Mouse (Mus musculus): ENCODE data around the gene Pcgf3. TPM values are rescaled to one million over a fixed set of nuclear protein-coding genes. Genes with fewer than 3 reads are reported as not detected.
A peak's percentile ranks its signal among the peaks of the same experiment; 100 is the strongest.

Pcgf3 gene
- 17.2 and 28.2 TPM in 2 replicates for polyA plus RNA-seq (2014; fragmentation: Nextera tagmentation; extraction: Ambion mirVana)

- Histone ChIP-seq H3K9me3 (ENCODE audit: control insufficient read depth, low read length) (no peaks in the 10 kb centered on the region), H3K4me1 (ENCODE audit: control insufficient read depth, insufficient read depth, low read length) (peaks cover 17% of the 10 kb centered on the region; the same call in 1 of the 2 replicates), H3K4me2 (replicated peaks; ENCODE audit: low read depth, low read length) (peak within 1 kb of the TSS; percentile 96), H3K36me3 (ENCODE audit: control insufficient read depth, insufficient read depth, low read length) (no peaks in the 10 kb centered on the region), H3K4me3 (ENCODE audit: low read length) (peak within 1 kb of the TSS; percentile 97), H3K9ac (ENCODE audit: low read depth, low read length) (peak within 1 kb of the TSS; percentile 98), H3K27ac (ENCODE audit: low read depth, low read length) (peak within 1 kb of the TSS; percentile 74; the same call in 1 of the 2 replicates), H3K27me3 (ENCODE audit: control insufficient read depth, insufficient read depth, low read length) (no peaks in the 10 kb centered on the region)
- WGBS: under 1% methylated on average over 59 of the region's 62 CpGs
- peak; percentile 98 for ATAC-seq (ENCODE audit: low FRiP score, low TSS enrichment)
Observed at GRCm38 (mm10) chr5:108461082-108462065, at the start of gene Pcgf3. TSS of gene Pcgf3 (plus strand) at chr5:108461232.

- Histone ChIP-seq H3K27me3 (ENCODE audit: control insufficient read depth, insufficient read depth, low read length) (no peaks in the 10 kb centered on the region; the same call in 1 of the 2 replicates), H3K27ac (ENCODE audit: low read depth, low read length) (no peak overlapping the region), H3K9ac (ENCODE audit: low read depth, low read length) (no peak overlapping the region), H3K9me3 (ENCODE audit: control insufficient read depth, low read length) (no peaks in the 10 kb centered on the region), H3K4me3 (ENCODE audit: low read length) (no peak overlapping the region), H3K4me2 (replicated peaks; ENCODE audit: low read depth, low read length) (no peak overlapping the region), H3K4me1 (ENCODE audit: control insufficient read depth, insufficient read depth, low read length) (no peaks in the 10 kb centered on the region), H3K36me3 (ENCODE audit: control insufficient read depth, insufficient read depth, low read length) (no peaks in the 10 kb centered on the region)
- WGBS: 61% methylated on average over 2 of the region's 2 CpGs
- ATAC-seq (ENCODE audit: low FRiP score, low TSS enrichment): no peak
Observed at GRCm38 (mm10) chr5:108414711-108415110, 46.3 kb upstream of the Pcgf3 start.

- Histone ChIP-seq H3K27me3 (ENCODE audit: control insufficient read depth, insufficient read depth, low read length) (no peaks in the 10 kb centered on the region), H3K27ac (ENCODE audit: low read depth, low read length) (no peak overlapping the region), H3K4me2 (replicated peaks; ENCODE audit: low read depth, low read length) (no peak overlapping the region), H3K36me3 (ENCODE audit: control insufficient read depth, insufficient read depth, low read length) (no peaks in the 10 kb centered on the region), H3K4me3 (ENCODE audit: low read length) (no peak overlapping the region), H3K4me1 (ENCODE audit: control insufficient read depth, insufficient read depth, low read length) (no peaks in the 10 kb centered on the region), H3K9me3 (ENCODE audit: control insufficient read depth, low read length) (no peaks in the 10 kb centered on the region), H3K9ac (ENCODE audit: low read depth, low read length) (no peak overlapping the region)
- 76% methylated on average over 3 of the region's 3 CpGs for WGBS
- no peak for ATAC-seq (ENCODE audit: low FRiP score, low TSS enrichment)
Observed at GRCm38 (mm10) chr5:108422741-108423140, 38.3 kb upstream of the Pcgf3 start.

- WGBS: 86% methylated on average over 2 of the region's 2 CpGs
- Histone ChIP-seq H3K4me1 (ENCODE audit: control insufficient read depth, insufficient read depth, low read length) (no peaks in the 10 kb centered on the region), H3K27me3 (ENCODE audit: control insufficient read depth, insufficient read depth, low read length) (no peaks in the 10 kb centered on the region), H3K4me2 (replicated peaks; ENCODE audit: low read depth, low read length) (no peak overlapping the region), H3K4me3 (ENCODE audit: low read length) (no peak overlapping the region), H3K27ac (ENCODE audit: low read depth, low read length) (no peak overlapping the region), H3K9ac (ENCODE audit: low read depth, low read length) (no peak overlapping the region), H3K36me3 (ENCODE audit: control insufficient read depth, insufficient read depth, low read length) (no peaks in the 10 kb centered on the region), H3K9me3 (ENCODE audit: control insufficient read depth, low read length) (no peaks in the 10 kb centered on the region)
- no peak for ATAC-seq (ENCODE audit: low FRiP score, low TSS enrichment)
Observed at GRCm38 (mm10) chr5:108423427-108423826, 37.6 kb upstream of the Pcgf3 start.

GRCm38 (mm10) chr5:108427186-108427585 lies 33.8 kb upstream of the Pcgf3 start:
- Histone ChIP-seq H3K9ac (ENCODE audit: low read depth, low read length) (no peak overlapping the region), H3K27me3 (ENCODE audit: control insufficient read depth, insufficient read depth, low read length) (no peaks in the 10 kb centered on the region), H3K4me3 (ENCODE audit: low read length) (no peak overlapping the region), H3K36me3 (ENCODE audit: control insufficient read depth, insufficient read depth, low read length) (peaks cover 25% of the 10 kb centered on the region), H3K4me1 (ENCODE audit: control insufficient read depth, insufficient read depth, low read length) (no peaks in the 10 kb centered on the region), H3K9me3 (ENCODE audit: control insufficient read depth, low read length) (no peaks in the 10 kb centered on the region), H3K27ac (ENCODE audit: low read depth, low read length) (no peak overlapping the region), H3K4me2 (replicated peaks; ENCODE audit: low read depth, low read length) (no peak overlapping the region)
- WGBS: 67% methylated on average over 1 of the region's 1 CpGs
- ATAC-seq (ENCODE audit: low FRiP score, low TSS enrichment): peak; percentile 65; the same call in 1 of the 2 replicates

- H3K4me1 ChIP-seq (ENCODE audit: control insufficient read depth, insufficient read depth, low read length): peaks cover 7% of the 10 kb centered on the region
- ATAC-seq (ENCODE audit: low FRiP score, low TSS enrichment): no peak
- H3K9me3 ChIP-seq (ENCODE audit: control insufficient read depth, low read length): no peaks in the 10 kb centered on the region
- H3K27me3 ChIP-seq (ENCODE audit: control insufficient read depth, insufficient read depth, low read length): no peaks in the 10 kb centered on the region
- no peak overlapping the region for H3K9ac ChIP-seq (ENCODE audit: low read depth, low read length)
- no peak overlapping the region for H3K4me3 ChIP-seq (ENCODE audit: low read length)
- peaks cover 32% of the 10 kb centered on the region for H3K36me3 ChIP-seq (ENCODE audit: control insufficient read depth, insufficient read depth, low read length)
- no peak overlapping the region for H3K27ac ChIP-seq (ENCODE audit: low read depth, low read length)
- H3K4me2 ChIP-seq (replicated peaks; ENCODE audit: low read depth, low read length): no peak overlapping the region
- 91% methylated on average over 6 of the region's 6 CpGs for WGBS
Observed at GRCm38 (mm10) chr5:108431196-108431595, 29.8 kb upstream of the Pcgf3 start.

GRCm38 (mm10) chr5:108433804-108434587 lies 27.0 kb upstream of the Pcgf3 start, which contains the start of gene Atp5k:
TSS of gene Atp5k (minus strand) at chr5:108434448.
- H3K9me3 ChIP-seq (ENCODE audit: control insufficient read depth, low read length): no peaks in the 10 kb centered on the region
- H3K27me3 ChIP-seq (ENCODE audit: control insufficient read depth, insufficient read depth, low read length): no peaks in the 10 kb centered on the region
- peak within 1 kb of the TSS; percentile 80 for H3K4me3 ChIP-seq (ENCODE audit: low read length)
- H3K36me3 ChIP-seq (ENCODE audit: control insufficient read depth, insufficient read depth, low read length): peaks cover 32% of the 10 kb centered on the region
- 0 out of 2 replicates have a peak within 1 kb of the TSS, but pooled peaks have one; percentile 15 for H3K27ac ChIP-seq (ENCODE audit: low read depth, low read length)
- peaks cover 7% of the 10 kb centered on the region for H3K4me1 ChIP-seq (ENCODE audit: control insufficient read depth, insufficient read depth, low read length)
- peak within 1 kb of the TSS; percentile 67 for H3K4me2 ChIP-seq (replicated peaks; ENCODE audit: low read depth, low read length)
- peak; percentile 93 for ATAC-seq (ENCODE audit: low FRiP score, low TSS enrichment)
- peak within 1 kb of the TSS; percentile 84 for H3K9ac ChIP-seq (ENCODE audit: low read depth, low read length)
- WGBS: 1% methylated on average over 42 of the region's 42 CpGs

- Histone ChIP-seq H3K9me3 (ENCODE audit: control insufficient read depth, low read length) (no peaks in the 10 kb centered on the region), H3K4me1 (ENCODE audit: control insufficient read depth, insufficient read depth, low read length) (peaks cover 7% of the 10 kb centered on the region), H3K27me3 (ENCODE audit: control insufficient read depth, insufficient read depth, low read length) (no peaks in the 10 kb centered on the region), H3K27ac (ENCODE audit: low read depth, low read length) (no peak overlapping the region), H3K9ac (ENCODE audit: low read depth, low read length) (no peak overlapping the region), H3K4me3 (ENCODE audit: low read length) (no peak overlapping the region), H3K36me3 (ENCODE audit: control insufficient read depth, insufficient read depth, low read length) (peaks cover 18% of the 10 kb centered on the region), H3K4me2 (replicated peaks; ENCODE audit: low read depth, low read length) (no peak overlapping the region)
- 76% methylated on average over 2 of the region's 2 CpGs for WGBS
- ATAC-seq (ENCODE audit: low FRiP score, low TSS enrichment): no peak
Observed at GRCm38 (mm10) chr5:108436101-108436500, 24.9 kb upstream of the Pcgf3 start.

All from kidney, embryonic 14.5 days (tissue).